Mouse (Mus musculus) monocyte, adult 5-6 weeks (primary cell): ENCODE measurements at regions not wholly inside any gene's neighbourhood (a gene's known extent, or its start where the extent isn't known, plus 50 kb on each side); places are given as distances from the start of the nearest gene placed in this dataset.

ENCODE experiments used
- ATAC-seq: fragments of 153-309, 156-312 bp; replicated peaks from 2 replicates; pipeline ENCODE4 v1.8.0; 2017; ENCODE audit warnings: mild to moderate bottlenecking; ENCODE audit not compliant: low TSS enrichment, insufficient number of reproducible peaks, severe bottlenecking, poor library complexity, low FRiP score

DNA sequence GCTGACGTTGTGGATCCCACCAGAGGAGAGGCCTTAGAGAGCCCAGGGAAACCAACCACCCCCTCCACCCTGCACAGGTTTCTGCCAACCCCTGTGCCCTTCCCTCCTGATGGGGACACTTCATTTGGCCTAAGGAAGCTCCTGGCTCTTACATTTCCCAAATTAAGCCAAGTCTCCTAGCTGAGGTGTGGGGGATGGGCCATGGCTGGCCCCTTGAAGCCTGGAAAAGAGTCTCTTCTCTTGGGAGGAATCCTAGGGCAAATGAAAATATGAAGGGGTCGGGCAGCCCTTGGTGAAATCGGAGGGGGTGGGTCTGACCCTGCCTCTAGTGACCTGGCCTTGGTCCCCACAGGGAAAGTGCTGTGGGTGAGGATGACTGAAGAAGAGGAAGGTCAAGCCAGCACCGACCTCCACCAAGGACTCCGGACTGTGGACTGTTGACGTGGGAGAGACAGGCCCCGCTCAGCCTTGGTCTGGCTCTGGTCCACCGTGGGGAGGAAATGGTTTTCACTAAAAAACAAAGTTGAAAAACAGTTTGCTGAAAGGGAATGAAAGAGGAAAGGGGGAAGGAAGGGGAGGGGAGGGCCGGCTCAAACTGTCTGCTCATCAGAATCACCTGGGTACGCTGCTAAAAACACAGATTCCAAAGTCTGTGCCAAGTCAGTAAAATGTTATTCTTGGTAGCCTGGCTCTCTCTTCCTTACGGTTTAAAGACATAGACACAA lies 150.0 kb downstream of the Zfp36l2 start:
- ATAC-seq, result no peak

DNA sequence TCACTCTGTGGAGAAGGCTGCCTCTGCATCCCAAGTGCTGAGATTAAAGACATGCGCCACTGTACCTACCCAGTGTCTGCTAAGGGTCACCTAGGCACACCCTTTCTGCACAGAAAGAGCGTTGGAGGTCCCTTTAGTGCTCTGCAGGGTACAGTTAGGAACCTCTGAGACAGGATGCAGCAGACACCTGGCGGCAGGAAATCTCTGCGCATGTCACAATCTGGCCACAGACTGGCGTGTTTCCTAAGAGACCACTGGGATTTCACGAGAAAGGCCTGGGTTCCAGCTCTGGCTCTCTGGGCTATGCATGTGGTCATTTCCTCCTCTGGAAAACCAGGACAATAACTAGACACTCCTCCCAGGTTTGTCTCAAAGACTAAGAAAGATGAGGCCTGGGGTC lies 151.7 kb downstream of the Zfp36l2 start:
- ATAC-seq, result no peak

DNA sequence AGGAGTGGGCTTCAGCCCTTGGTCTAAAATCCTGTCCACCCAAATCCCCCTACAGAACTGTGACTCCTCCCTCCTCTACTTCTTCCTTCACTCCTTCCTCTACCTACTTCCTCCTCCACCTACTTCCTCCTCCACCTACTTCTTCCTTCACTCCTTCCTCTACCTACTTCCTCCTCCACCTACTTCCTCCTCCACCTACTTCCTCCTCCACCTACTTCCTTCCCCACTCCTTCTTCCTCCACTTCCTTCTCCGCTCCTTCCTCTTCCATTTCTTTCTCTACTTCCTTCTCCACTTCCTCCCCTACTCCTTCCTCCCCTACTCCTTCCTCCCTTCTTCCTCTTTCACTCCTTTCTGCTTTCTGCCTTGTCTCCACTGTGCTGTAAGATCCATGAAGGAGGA lies 152.9 kb downstream of the Zfp36l2 start:
- peak; percentile 77 for ATAC-seq

- no peak for ATAC-seq
Observed at GRCm38 (mm10) chr17:84032441-84032840, 155.3 kb downstream of the Zfp36l2 start.

DNA sequence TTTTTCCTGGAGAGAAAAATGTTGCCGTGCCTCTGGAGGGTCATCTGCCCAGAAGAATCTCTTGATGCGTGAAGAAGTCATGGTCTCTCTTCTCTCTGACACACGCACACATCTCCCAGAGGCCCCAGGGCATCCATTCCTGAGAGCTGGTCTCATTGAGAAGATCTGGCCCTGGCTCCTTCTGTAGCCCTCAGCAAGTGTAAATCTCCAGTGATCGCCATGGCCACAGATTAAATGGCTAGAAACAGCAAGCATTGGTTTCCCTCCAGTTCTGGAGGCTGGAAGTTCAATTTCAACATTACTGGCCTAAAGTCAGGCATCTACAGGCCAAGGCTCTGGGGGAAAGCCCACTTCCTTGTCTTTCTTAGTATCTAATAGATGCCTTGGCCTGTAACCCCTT lies 155.9 kb downstream of the Zfp36l2 start:
- no peak for ATAC-seq

DNA sequence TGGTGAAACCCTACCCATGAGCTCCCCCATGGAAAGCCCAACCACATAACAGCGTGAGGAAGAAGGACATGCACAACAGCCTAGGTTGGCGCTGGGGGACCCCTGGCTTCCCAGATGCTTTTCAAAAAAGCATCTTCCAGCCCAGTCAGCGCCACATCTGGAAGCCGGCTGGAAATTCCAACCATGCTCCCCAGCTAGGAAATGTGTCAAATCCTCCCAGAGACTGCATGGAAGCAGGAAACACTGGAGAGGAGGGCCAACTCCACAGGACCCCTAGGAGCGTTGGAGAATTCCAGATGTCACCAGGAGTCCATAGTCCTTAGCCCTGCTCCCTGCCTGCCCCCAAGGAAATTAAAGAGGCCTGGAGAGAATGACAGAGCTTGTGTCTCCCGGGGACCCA lies 156.4 kb downstream of the Zfp36l2 start:
- no peak for ATAC-seq

DNA sequence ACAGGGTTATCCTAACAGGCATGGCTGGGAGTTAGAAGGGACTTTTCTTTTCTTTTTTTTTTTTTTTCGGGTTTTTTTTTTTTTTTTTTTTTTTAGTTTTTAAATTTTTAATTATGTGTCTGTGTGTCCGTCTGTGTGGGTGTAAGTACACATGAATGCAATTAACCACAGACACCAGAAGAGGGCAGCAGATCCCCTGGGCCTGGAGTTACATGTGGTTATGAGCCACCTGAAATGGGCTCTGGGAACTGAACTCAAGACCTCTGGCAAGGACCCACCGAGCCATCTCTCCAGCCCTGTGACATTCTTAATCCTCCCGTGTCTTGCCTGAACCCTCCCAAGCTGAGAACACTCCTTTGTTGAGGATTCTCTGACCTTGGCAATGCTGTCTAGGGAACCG lies 157.0 kb downstream of the Zfp36l2 start:
- no peak for ATAC-seq

- peak; percentile 77 for ATAC-seq
Observed at GRCm38 (mm10) chr17:84028157-84028970, 159.4 kb downstream of the Zfp36l2 start.

- ATAC-seq, result no peak
Observed at GRCm38 (mm10) chr17:84027275-84027674, 160.5 kb downstream of the Zfp36l2 start.

GRCm38 (mm10) chr17:84026110-84026509 lies 161.6 kb downstream of the Zfp36l2 start:
- no peak for ATAC-seq

- ATAC-seq, result no peak
Observed at GRCm38 (mm10) chr17:84022358-84022757, 165.4 kb downstream of the Zfp36l2 start.

GRCm38 (mm10) chr17:84018817-84019216 lies 168.9 kb downstream of the Zfp36l2 start:
- ATAC-seq, result no peak

GRCm38 (mm10) chr17:84017891-84018290 lies 169.9 kb downstream of the Zfp36l2 start:
- no peak for ATAC-seq

DNA sequence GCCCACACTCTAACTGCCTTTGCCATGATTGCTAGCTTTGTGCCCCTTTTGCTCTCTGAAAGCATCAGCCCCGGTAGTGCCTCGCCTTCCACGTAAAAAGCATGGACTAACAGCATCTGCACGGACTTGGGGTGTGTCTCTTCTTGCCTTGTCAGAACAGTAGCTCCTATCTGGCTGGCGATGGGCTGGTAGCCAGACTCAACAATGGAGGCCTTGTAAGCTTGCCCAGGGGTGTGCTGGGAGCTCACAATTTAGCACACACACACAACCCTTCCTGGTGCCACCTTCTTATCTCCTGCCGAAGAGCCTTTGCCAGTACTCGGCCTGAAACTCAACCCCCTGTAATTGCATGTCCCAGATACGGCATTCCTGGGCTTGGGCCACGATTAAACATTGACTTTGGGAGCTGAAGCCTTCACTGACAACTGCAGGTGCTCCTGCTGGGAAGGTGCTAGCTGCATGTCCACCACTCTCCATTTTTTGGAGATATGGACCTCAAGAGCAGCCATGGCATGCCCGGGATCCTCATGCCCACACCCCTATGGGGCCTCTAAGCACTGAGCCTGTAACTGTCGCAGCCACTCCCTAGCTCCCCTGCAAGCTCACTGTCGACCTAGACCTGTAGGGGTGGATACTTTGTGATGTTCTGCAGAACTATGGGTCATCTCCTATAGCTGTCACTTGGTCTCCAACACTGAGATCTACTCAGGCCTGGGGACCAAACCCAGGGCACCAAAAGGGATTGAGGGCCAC lies 166.7 kb upstream of the Haao start:
- ATAC-seq, result no peak

DNA sequence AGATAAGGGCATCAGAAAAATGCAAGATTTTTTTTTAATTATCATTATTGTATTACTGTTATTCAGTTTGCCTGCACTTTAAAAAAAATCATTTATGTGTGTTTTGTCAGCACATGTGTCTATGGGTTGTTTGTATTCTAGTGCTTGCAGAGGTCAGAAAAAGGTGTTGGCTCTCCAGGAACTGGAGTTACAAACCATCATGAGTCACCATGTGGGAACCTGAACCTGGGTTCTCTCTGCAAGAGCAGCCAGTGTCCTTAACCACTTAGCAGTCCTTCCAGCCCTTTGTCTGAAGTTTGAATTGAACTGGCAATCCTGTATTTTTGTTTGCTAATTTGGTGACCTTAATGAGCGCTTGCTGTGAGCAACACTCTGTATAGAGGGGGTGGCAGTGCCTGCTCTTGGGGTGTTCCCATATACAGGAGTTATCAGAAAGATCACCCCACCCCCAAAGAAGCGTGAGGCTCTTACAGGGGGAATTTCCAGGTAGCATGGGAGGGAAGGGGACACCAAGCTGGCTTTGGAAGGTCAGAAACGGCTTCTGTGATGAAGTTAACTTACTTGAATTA lies 162.8 kb upstream of the Haao start:
- no peak for ATAC-seq

GRCm38 (mm10) chr17:84009966-84010365 lies 162.2 kb upstream of the Haao start:
- ATAC-seq, result no peak

DNA sequence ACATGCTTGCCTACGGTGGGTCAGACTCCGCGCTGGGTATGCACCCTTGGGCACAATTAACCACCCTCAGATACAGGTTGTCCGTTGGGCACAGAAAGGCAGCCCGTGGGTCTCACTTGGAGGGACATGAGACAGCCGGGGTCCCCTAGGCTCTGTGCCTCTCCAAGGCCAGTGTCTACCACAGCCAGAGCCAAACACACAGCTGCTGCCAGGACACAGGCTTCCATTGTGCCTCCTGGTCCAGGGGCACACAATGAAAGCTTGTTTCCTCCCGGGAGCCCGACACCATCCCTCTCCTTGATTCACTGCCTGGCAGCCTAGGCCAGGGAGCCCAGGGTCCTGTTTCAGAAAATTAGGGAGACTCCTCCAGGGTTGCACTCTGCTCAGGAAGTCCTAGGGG lies 161.4 kb upstream of the Haao start:
- ATAC-seq, result no peak

GRCm38 (mm10) chr17:84008682-84009052 lies 160.9 kb upstream of the Haao start:
- no peak for ATAC-seq

DNA sequence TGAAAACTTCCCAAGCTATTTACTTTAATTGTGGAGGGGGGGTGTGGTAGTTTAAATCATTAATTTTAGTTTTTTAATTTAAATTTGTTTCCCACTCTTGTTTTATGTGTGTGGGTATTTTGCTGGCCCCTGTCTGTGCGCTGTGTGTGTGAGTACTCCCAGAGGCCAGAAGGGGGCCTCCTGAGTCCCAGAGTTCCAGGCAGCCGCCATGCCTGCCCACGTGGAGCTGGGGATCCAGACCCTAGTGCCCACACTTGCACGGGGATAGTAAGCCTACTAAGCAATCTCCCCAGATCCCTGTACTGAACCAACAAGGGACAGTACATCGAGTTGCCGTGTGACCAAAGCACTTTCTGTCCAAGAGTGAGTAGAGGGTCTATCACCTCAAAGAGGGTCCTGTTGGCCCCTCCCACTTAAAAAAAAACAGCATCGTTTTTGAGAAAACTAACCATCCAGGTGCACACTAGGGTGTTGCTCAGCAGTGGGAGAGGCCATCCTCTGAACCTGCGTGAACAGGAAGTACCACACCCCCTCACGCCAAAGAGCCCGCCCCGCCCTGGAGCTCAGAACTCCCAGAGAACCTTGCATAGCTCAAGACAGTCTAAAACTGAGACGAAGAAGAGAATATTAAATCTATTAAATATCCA lies 160.4 kb upstream of the Haao start:
- ATAC-seq, result no peak
